11 mouse cellular contexts compared by ENCODE assay signal in the genomic region with DNA sequence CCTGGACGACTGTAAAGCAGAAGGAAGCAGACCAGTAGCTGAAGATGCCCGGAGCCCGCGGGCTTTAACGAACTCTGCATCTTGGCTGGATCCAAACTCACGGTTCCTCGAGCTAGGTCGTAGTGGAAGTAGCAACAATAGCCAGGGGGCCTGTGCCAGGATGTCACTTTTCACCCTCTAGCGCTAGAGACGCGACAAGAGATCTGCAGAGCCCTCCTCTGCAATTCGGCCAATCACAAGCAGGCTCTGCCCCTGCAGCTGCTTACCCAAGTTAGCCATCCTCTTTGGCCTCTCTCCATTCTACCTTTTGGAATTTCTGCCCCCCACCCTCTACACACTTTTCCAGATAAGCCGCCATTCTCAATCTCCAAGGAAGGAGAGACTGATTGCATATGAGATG. TPM values are rescaled to one million over a fixed set of nuclear protein-coding genes. Genes with fewer than 3 reads are reported as not detected.
DNase-seq lines count a peak whose midpoint lies in the region; ATAC-seq lines count a peak whose summit lies in the region.
"Had no signal": no experiment of that assay in that cellular context is flagged by ENCODE, and none has a peak within 500 bp of the region (broad histone marks: within the 10 kb centered on the region; RNA-seq: fewer than 3 reads in every experiment).

Gene Resp18 (minus strand): TSS at position 188 of the 400 bp plus-strand sequence.

- peak in 1 of 2 experiments; percentile 32 for DNase-seq in layer of hippocampus, adult 8-10 months (ENCODE audit: low spot score in 2 of 2)
- DNase-seq in layer of hippocampus, adult 11-12 months (ENCODE audit: low spot score), result no peak
- no peak for DNase-seq in layer of hippocampus, postnatal 36 days
- peak; percentile 45 for DNase-seq in retina, postnatal 1 day
- no peak for DNase-seq in right cerebral cortex, adult 2 months (ENCODE audit: low spot score in 2 of 2)
- no peak for DNase-seq in right cerebral cortex, postnatal 4 days
- DNase-seq in right cerebral cortex, postnatal 10 days (ENCODE audit: low spot score in 2 of 2), result no peak
- DNase-seq: kidney, adult 9 months had no signal

- no peaks in the 10 kb centered on the region for H3K36me3 ChIP-seq in forebrain, embryonic 13.5 days (ENCODE audit: poor library complexity, severe bottlenecking)

- H3K4me2 ChIP-seq in forebrain, embryonic 13.5 days, result peak within 1 kb of the TSS; percentile 44

- no peak within 1 kb of the TSS; the same call in 1 of the 2 replicates for H3K9ac ChIP-seq in forebrain, embryonic 13.5 days

- H3K9me3 ChIP-seq in forebrain, embryonic 13.5 days (replicated peaks), result no peaks in the 10 kb centered on the region

- WGBS in forebrain, embryonic 13.5 days, result 2% methylated on average over 13 of the region's 13 CpGs

- no peak within 1 kb of the TSS for H3K27ac ChIP-seq in forebrain, embryonic 13.5 days

- H3K27me3 ChIP-seq in forebrain, embryonic 13.5 days, result peaks cover 42% of the 10 kb centered on the region

- H3K4me1 ChIP-seq in forebrain, embryonic 13.5 days, result no peaks in the 10 kb centered on the region
- H3K4me1 ChIP-seq: megakaryocyte, embryonic 14.5 days had no signal

- ATAC-seq in forebrain, embryonic 13.5 days, result no peak

- peak within 1 kb of the TSS; percentile 31 for H3K4me3 ChIP-seq in forebrain, embryonic 13.5 days
- H3K4me3 ChIP-seq: megakaryocyte, embryonic 14.5 days had no signal

RNA-seq across cellular contexts. Expression of gene Resp18, which starts in this region (rescaled TPM):
- total RNA-seq in layer of hippocampus, adult 8-10 months (2022), result 100 to 1,000 TPM; 102 to 169 (median 125) TPM
- 37.0 and 44.1 TPM in 2 replicates for polyA plus RNA-seq in forebrain, embryonic 13.5 days (2015; fragmentation: Nextera tagmentation; extraction: Ambion mirVana)
- 100 to 1,000 TPM in 1 of 2 experiments, 10 to 100 TPM in 1; 81.7 to 106 TPM for total RNA-seq in layer of hippocampus, postnatal 36 days (2021)
- total RNA-seq: gastrocnemius, adult 18-20 months had no signal
